Mouse (Mus musculus) cerebral cortex, adult 2 months (tissue): ENCODE results near the gene Smyd3.

ENCODE experiments used
- WGBS: fragments of 180-500 bp; shearing (Covaris S2); methylation state at CpG from one replicate; pipeline ENCODE4 v1.1.7; 2018; 5-methylcytosine and 5-hydroxymethylcytosine counted together

Gene Smyd3

DNA sequence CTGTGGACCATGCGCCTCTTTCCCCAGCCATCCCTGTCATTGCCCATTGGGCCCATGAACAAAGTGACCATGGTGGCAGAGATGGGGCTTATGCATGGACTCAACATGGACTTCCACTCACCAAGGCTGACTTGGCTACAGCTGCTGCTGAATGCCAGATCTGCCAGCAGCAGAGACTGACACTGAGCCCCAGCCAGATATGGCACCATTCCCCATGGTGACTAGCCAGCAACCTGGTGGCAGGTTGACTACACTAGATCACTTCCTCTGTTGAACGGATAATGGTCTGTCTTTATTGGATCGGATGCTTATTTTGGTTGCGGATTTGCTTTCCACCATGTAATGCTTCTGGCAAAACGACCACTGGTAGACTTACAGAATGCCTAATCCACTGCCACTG lies 486.3 kb downstream of the Smyd3 start:
- 97% methylated on average over 5 of the region's 5 CpGs for WGBS

DNA sequence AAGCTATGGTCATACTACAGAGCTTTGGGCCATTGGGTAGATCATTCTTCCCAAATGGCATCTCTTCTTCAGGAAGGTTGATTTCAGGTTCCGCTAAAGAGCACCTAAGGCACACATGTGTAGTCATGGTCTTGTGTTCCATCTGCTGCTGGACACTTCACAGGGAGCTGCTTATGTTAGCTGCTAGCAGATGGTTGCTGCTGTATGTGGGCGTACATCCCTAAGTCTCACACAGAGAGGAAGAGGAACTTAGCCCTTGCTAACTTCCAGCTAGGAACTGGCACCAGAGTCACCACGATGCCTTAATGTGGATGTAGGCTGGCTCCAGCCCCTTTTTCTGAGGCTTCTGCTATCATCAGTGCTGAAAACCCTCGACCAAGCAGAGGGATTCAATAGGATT lies 491.2 kb downstream of the Smyd3 start:
- WGBS: 65% methylated on average over 4 of the region's 4 CpGs

DNA sequence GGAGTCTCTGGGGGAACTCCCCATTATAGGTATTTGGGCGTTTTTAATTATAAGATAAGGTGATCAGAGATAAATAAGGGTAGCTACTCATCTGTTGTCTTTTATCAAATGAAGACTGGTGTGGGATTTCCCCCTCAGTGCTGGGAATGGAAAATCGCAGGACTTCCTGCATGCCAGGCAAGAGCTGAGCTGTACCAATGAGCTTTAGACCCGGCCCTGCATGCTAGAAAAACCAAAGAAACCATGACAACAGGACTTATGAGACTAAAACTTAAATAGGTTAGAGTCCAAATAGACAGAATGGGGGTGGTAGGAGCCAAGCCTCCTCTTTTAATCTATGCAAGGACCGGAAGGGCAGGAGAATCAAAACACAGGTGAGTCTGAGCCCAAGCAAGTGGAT lies 492.7 kb downstream of the Smyd3 start:
- WGBS: 81% methylated on average over 4 of the region's 4 CpGs

DNA sequence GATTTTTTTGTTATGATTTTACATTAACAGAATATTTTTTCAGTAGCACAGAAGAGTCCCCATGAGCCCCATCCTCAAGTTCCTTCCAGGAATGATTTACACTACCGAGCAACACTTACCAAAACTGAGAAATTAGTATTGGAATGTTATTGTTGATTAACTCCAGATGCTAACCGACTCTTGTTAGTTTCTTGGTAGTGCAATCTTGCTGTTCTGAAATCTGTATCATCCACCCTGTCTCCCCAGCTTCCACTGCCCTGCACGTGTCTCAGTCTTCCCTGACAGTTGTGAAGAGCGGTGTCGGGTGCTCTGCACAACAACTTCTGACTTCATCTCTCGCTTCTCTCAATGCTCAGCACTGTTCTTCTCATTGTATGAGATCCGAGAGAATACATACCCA lies 494.4 kb downstream of the Smyd3 start:
- 78% methylated on average over 7 of the region's 7 CpGs for WGBS

DNA sequence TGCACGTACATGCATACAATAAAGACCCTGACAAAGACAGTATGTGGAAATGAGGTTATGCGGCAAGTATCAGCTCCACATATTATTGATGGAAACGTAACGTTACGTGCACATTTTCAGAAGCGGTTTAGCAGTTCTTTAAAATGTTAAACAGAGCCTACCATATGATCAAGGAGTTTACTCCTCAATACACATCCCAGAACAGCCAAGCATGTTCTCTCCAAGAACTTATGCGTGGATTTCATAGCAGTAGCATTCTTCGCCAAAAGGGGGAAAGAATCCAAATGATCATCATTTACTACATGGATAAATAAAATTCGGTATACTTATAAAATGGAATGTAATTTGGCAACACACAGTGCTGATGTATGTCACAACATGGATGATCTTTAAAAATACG lies 500.4 kb downstream of the Smyd3 start:
- WGBS: 84% methylated on average over 10 of the region's 10 CpGs

DNA sequence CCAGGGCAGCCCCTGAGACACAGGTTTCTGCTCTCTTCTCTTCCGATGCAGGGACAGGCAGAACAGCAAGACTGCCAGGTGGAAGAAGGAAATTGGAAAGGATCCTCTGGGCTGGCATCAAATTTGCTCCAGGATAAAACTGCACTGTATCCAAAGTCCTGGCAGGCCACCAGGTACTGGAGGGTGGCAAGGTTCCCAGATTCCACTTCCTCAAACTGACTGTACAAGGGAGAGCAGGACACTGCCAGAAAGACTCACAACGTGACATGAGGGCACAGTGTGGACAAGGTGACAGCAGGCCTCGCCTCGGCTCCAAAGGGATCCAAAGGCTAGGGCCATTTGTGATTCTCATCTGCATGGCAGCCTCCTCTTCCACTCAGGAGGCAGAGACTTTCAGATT lies 505.6 kb downstream of the Smyd3 start:
- 55% methylated on average over 4 of the region's 4 CpGs for WGBS

DNA sequence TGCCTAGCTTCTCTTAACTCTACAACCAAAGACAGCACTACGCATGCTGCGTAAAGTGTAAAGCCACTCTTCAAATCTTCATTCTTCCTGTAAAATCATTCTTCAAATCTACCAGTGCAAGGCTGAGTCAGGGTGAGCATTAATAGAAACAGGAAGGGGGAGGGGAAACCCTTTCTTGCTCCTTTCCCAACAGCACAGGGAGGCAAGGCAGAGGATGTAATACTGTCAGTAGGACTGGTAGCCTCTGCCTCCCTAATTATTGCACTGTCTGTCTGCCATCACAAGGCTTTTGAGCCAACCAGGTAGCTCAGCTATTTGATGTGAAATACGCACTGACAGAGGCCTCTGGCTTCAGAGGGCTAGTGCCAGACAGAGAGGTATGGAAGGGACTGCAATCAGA lies 507.1 kb downstream of the Smyd3 start:
- 81% methylated on average over 3 of the region's 3 CpGs for WGBS

DNA sequence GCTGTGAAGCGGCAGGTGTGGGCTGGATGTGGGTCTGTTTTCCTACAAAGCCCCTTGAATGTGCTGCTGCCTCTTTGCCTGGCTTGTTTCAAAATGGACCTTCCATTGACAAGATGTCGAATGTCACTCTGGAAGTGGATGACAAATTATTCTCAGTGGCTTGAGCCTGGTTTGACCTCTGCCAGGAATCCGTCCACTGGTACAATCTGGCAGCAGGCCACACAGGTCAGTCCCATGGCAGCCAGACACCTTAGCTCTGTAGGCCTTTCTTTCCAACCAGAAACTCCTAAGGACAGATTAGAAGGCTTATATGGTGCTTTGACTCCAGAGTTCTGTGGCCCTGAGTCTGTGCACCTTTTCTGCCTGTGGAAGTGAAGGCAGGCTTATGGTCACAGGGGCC lies 507.9 kb downstream of the Smyd3 start:
- WGBS: 83% methylated on average over 3 of the region's 3 CpGs

DNA sequence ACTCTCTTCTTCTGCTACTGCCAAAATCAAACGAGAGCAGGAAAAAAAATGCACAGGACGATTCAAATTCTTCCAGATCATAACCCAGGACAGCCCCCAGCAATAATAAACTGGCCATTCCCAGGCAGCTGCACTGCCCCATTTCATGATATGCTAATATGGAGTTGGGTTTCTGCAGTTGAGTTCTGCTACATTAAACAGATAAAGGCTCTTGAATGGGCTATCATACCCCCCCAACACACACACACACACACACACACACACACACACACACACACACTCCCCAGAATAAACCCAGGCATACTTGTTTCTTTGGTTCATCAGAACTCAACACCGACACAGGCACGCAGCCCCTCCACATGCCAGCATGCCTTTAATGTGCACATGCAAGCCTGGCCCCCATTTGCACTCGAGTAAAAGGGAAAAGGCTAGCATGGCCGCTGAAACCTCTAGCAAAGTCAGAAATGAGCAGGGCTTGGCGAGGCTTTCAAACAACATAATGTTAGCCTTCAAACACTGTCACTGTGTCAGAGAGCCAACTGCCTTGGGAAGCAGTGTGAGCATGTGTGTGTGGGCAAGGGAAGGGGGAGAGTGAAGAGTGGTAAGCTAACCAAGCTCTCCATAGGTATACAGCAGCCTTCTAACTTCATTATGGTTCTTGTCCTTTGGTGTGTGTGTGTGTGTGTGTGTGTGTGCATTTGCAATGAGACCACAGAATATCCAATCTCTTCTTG lies 513.5 kb downstream of the Smyd3 start:
- 49% methylated on average over 7 of the region's 7 CpGs for whole genome bisulfite sequencing

DNA sequence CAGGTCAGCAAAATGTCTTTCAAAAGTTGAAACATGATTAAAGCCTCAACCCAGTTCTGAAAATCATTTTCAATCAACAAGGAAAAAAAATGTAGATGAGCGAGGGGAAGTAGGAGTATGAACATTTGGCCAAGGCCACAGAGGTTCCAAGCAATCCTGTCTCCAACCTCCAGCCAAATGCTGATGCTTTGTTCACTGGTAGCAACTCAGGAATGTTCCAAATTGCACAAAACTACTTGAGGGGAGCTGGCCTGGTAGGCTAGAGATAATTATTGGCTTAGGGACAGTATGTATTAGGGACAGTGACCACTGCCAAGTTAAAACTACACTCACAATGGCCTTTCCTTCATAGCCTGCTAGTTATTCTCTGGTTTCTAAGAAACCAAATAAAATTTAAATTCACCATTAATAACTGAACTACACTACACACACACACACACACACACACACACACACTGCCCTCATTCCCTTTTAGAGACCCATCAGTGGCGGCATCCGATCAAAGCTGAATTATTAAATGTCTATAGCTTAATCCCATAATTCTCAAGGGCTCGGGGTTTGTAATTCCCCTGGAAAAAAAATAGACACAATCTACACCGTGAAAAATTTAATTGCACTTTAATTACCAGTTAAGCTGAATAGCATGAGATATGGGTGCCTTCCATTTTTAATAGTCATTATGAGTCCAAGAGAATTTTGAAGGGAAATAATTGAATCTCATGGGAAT lies 514.3 kb downstream of the Smyd3 start:
- 76% methylated on average over 5 of the region's 5 CpGs for WGBS

DNA sequence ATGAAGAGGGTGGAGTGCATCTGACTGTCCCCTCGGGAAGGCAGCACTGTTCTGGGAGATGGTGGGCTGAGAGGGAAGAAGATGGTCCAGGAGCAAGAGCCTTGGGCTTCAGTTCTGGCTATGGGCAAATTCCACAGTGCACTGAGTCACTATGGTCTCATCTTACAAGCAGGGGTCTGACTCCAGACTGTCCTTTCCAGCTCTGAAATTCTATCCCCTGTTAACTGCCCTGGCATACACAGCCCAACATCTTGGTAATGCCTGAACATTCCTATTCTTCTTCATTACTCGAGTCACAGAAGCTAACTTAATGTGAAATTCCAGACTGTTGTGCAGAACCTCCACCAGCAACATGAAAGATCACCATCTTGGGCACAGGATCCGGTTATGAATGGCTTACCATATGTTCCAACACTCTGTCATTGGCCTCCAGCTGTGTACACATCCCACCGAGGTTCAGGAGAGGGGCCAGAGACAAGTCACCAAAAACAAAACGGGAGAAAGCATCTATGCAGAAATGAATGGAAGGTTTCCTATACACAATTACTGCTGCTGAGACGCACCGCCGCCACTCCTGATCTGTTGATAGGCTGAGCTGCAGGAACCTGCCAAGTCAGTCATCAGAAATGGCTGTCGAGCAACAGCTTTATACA lies 517.8 kb downstream of the Smyd3 start:
- WGBS: 77% methylated on average over 9 of the region's 9 CpGs

DNA sequence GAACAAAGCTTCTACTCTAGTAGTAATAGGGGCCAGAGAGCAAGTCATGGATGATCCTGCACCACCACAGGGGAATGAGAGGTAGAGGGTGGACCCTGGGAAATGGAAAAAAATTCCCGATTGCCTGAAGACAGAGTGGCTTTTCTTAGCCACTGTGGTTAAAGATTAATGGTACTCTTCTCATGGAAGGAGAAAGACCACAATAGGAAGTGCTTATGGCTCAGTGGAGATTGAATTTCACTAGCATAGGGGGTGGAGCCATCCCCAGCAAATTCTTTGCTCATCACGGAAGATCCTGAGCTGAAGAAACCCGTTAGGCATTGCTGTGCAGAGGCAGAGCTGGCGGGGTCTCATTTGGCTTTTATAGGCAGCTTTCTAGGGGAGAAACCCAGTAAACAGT lies 520.0 kb downstream of the Smyd3 start:
- WGBS: 84% methylated on average over 4 of the region's 4 CpGs

DNA sequence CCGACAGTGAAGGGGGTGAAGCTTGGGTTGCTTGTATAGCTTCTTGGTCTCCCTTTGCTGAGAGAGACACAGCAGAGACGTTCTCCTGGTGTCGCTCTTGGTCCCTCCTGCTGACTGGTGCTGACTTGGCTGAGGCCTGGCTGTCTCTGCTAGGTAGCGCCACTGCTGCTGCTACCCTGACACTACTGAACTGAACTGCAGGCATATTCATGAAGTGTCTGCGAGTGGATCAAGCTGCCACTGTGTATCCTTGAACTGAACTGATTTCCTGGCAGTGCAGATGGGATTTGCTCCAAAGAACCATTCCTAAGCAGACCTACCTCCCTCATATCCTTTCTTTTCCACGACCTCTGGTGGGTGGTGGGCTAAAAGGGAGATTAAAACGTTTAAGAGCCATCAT lies 523.6 kb downstream of the Smyd3 start:
- 74% methylated on average over 7 of the region's 7 CpGs for WGBS

DNA sequence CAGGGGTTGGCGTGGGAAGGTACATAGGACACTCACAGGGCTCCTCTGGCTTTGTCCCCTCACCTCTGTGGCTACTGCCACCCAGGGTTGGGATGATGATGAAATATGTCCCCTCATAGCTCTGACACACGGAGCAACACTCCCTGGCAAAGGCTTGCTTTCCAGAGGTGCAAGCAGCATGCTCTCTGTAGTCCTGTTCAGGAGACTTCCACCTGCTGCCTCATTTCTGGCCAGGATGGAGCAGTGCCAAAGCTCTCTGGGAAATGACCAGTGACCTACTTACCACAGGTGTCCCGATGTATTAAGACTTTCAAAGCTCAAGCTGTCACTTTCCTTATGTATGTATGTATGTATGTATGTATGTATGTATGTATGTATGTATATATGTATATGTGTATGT lies 525.3 kb downstream of the Smyd3 start:
- WGBS: 89% methylated on average over 3 of the region's 3 CpGs

DNA sequence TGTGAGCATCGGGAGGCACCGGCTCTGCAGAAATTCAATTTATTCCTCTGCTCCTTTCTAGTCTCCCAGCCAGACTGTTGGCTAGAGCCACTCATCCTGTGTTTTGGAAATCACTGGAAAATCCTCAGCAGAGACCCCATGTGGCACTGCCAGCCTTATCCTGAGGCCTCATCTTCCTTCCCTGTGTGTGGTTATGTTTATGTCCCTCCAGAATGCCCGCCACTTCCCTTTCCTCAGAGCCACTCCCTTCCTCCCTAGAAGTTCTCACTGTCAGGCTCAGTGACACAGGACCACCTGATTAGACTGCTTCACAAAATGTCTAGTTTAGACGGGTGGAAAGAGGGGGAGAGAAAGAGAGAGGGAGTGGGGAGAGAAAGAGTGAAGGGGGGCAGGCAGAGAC lies 526.4 kb downstream of the Smyd3 start:
- 63% methylated on average over 4 of the region's 4 CpGs for WGBS

DNA sequence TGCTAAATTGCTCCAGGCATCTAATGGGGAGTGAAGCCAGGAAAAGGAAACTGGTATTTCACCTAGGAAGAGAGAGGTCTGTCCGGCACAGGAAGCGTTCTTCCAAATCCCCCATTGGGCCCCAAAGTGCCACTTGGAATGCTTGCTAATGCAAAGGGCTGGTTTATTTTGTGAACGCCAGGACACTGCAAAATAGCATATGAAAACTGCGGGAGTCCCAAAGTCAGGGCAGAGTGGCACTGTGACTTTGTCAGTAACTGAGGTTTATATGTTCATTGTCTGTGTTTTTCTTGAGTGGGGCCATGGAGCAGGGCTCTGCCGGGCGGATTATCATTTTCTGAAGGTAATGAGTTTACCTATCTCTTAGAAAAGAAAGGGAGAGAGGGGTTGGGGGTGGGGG lies 526.8 kb downstream of the Smyd3 start:
- 86% methylated on average over 6 of the region's 6 CpGs for WGBS

DNA sequence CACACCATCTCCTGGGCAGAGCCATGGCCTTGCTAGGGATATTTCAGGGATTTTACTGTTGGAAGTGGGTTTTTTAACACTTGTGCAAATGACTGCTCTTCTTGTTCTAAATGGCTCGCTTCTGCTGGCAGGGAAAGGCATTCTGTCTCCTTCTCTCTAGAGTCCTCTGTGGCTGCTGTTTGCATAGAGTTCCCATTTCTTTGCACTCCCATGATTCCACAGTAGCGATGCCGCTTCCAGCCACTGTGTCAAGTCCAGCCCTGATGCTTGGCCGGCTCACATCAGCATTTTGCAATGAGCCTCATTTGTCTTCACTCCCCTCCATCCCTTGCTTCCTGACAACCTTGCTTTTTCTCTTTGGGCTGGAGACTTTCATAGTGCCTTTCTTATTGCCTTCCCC lies 528.4 kb downstream of the Smyd3 start:
- WGBS: 65% methylated on average over 4 of the region's 4 CpGs

DNA sequence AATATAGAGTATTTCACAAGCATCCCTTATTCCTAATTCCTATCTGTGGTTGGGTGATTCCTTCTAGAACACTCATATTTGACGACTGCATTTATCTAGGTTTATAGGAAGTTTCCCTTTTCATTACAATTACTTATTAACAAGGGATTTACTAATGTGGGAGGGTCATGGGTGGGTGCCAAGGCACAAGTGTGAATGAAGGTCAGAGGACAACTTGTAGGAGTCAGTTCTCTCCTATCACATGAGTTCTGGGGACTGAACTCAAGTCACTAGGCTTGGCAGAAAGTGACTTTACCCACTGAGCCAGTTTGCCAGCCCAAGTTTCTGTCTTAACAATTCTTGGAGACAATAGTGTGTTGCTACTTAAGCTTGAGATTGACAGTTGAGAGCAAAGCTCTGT lies 529.7 kb downstream of the Smyd3 start:
- WGBS: 86% methylated on average over 1 of the region's 1 CpGs

DNA sequence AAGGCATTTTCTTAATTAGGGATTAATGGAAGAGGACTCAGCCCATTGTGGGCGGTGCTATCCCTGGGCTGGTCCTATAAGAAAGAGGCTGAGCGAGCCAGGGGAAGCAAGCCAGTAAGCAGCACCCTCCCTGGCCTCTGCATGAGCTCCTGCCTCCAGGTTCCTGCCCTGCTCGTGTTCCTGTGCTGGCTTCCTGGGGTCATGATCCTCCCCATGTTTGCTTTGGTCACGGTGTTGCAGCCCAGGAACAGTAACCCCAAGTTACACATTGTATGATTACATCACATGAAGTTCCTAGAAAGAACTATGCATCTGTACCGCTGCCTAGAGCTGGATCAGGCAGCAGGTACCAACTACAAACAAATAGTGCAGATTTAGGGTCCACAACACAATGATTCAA lies 536.2 kb downstream of the Smyd3 start:
- WGBS: 80% methylated on average over 5 of the region's 5 CpGs

DNA sequence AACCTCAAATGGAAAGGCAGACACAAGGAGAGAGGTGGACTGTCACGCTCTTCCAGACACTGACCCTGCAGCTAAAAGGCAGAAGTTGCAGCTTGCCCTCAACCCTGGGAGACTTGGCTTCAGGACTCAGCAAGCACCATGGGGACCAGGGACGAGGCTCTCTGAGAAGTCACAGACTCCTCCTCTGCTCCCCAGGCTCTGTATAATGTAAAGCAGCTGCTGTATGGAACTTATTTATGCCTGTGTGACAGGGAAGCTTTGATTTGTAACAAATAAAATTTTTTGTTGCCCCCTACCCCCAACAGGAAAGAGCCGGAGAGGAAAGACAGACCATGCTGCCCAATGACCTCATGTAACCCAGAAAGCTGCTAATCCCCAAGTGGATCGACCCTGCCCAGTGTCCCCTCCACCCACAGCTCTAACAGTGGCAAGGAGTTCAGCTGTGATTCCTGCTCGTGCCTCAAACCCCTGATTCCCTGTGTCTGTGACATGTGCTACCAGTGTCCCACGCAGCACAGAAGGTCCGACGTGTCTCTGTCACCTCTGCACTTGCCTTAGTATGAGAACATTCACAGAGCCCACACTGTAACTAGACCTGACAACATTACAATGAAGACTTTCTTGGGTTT lies 539.1 kb downstream of the Smyd3 start:
- 82% methylated on average over 8 of the region's 8 CpGs for WGBS

DNA sequence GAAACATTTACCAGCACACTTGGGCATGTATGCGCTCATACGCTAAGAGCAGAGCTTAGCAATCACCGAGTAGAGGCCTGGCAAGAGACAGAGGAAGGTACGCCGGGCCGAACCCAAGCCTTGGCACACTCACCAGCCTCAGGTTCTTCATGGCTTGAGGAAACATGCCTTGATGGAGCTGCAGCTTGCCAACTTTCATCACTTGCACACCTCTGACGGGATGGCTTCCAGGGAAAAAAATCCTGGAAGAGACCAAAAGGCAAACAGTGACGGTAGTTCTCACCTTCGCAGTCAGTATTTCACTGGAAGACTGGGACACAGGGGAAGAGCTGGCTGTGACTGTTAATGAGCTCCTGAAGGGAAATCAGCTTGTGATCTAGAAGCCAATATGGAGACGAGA lies 545.8 kb downstream of the Smyd3 start:
- whole genome bisulfite sequencing: 89% methylated on average over 10 of the region's 10 CpGs

DNA sequence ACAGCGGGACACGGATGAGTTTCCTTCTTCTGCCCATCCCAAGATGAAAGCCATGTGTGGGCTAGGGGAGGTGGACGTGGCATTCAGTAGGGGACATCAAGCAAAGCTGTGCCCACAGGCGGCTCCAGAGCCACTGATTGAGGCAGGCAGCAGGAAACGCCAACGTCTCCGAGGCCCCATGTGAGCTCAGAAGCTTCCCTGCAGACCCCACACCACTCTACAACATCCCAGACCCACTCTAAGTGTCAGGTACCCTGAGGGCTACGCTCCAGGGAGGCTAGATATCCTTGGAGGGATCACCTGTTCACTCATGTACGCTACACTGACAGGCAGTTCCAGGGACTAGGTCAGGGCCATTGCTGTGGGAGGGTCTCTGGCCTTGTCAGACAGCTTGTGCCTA lies 556.2 kb downstream of the Smyd3 start:
- 92% methylated on average over 9 of the region's 9 CpGs for WGBS
